Mouse (Mus musculus) liver, adult 2 months (tissue): ENCODE measurements around the gene Dock4. TPM values are rescaled to one million over a fixed set of nuclear protein-coding genes. Genes with fewer than 3 reads are reported as not detected.

Experiments used
- DNase-seq: peaks from one replicate; pipeline ENCODE4 v3.0.0-alpha.2; 2011; ENCODE audit warnings: low read depth, low spot score; ENCODE audit errors: extremely low read depth
- H3K27ac ChIP-seq: fragments of 200-500 bp; replicated peaks from 2 replicates; pipeline ENCODE4 v1.5.1; 2012; ENCODE audit warnings: low read depth, mild to moderate bottlenecking, control low read depth, inconsistent platforms, low read length; ENCODE audit not compliant: insufficient read depth
- H3K27me3 ChIP-seq: fragments of 200-500 bp; 2 replicates; pipeline ENCODE4 v1.6.1; 2012; ENCODE audit warnings: mild to moderate bottlenecking, moderate library complexity, low read length, inconsistent platforms; ENCODE audit not compliant: control insufficient read depth, insufficient read depth
- H3K36me3 ChIP-seq: fragments of 200-500 bp; 2 replicates; pipeline ENCODE4 v1.6.1; 2012; ENCODE audit warnings: low read length, inconsistent platforms; ENCODE audit not compliant: control insufficient read depth, insufficient read depth
- H3K4me1 ChIP-seq: fragments of 200-500 bp; 2 replicates; pipeline ENCODE4 v1.6.1; 2011; ENCODE audit warnings: low read length; ENCODE audit not compliant: control insufficient read depth, insufficient read depth
- H3K4me3 ChIP-seq: fragments of 200-500 bp; 2 replicates; pipeline ENCODE4 v1.5.1; 2011; ENCODE audit warnings: low read depth, mild to moderate bottlenecking, control low read depth, low read length, moderate library complexity; ENCODE audit not compliant: insufficient read depth
- H3K79me2 ChIP-seq: fragments of 200-500 bp; 2 replicates; pipeline ENCODE4 v1.6.1; 2012; ENCODE audit warnings: inconsistent platforms, mild to moderate bottlenecking, low read length, moderate library complexity; ENCODE audit not compliant: control insufficient read depth, insufficient read depth
- H3K9ac ChIP-seq: fragments of 200-500 bp; 2 replicates; pipeline ENCODE4 v1.6.1; 2012; ENCODE audit warnings: low read depth, mild to moderate bottlenecking, control low read depth, inconsistent platforms, low read length
- CTCF ChIP-seq: fragments of 200-500 bp; IDR thresholded peaks from 2 replicates; pipeline ENCODE4 v1.5.1; 2011; ENCODE audit warnings: low read depth, low read length, control low read depth
- POLR2A ChIP-seq: fragments of 200-500 bp; IDR thresholded peaks from 2 replicates; pipeline ENCODE4 v1.6.1; 2011; ENCODE audit warnings: low read length, control low read depth; ENCODE audit not compliant: insufficient read depth; ENCODE audit errors: extremely low read depth
- WGBS: fragments of 180-500 bp; shearing (Covaris S2); methylation state at CpG from one replicate; pipeline ENCODE4 v1.1.7; 2018; 5-methylcytosine and 5-hydroxymethylcytosine counted together
- polyA plus RNA-seq: library from polyadenylated mRNA; depleted of rRNA; stranded (reverse); fragments of >200 nt; gene quantifications from 2 replicates; pipeline ENCODE4 v1.2.3, GENCODE M21; 2012
- total RNA-seq: library from RNA; depleted of rRNA; stranded (reverse); fragments of >200 nt; gene quantifications from 2 replicates; pipeline ENCODE4 v1.2.3, GENCODE M21; 2014

Gene Dock4
- total and polyA plus RNA-seq, 2 experiments, result 5.9 to 26.8 TPM

GRCm38 (mm10) chr12:40464282-40464681 lies 18.5 kb downstream of the Dock4 start:
- Histone ChIP-seq H3K9ac (no peak overlapping the region), H3K36me3 (no peaks in the 10 kb centered on the region), H3K4me1 (peaks cover 9% of the 10 kb centered on the region), H3K27me3 (no peaks in the 10 kb centered on the region), H3K27ac (no peak overlapping the region), H3K79me2 (peaks cover 55% of the 10 kb centered on the region), H3K4me3 (no peak overlapping the region)
- WGBS, result 79% methylated on average over 6 of the region's 6 CpGs
- DNase-seq, result no peak
- TF ChIP-seq POLR2A (no peak), CTCF (no peak)

GRCm38 (mm10) chr12:40468235-40468634 lies 22.5 kb downstream of the Dock4 start:
- peak; percentile 37 for DNase-seq
- 75% methylated on average over 4 of the region's 4 CpGs for WGBS
- H3K79me2 ChIP-seq, result peaks cover 38% of the 10 kb centered on the region
- H3K4me3 ChIP-seq, result no peak overlapping the region
- TF ChIP-seq POLR2A, result no peak
- TF ChIP-seq CTCF, result no peak
- H3K9ac ChIP-seq, result no peak overlapping the region
- H3K36me3 ChIP-seq, result no peaks in the 10 kb centered on the region
- H3K4me1 ChIP-seq, result peaks cover 9% of the 10 kb centered on the region
- no peaks in the 10 kb centered on the region for H3K27me3 ChIP-seq
- H3K27ac ChIP-seq, result no peak overlapping the region

GRCm38 (mm10) chr12:40469009-40469408 lies 23.3 kb downstream of the Dock4 start:
- Histone ChIP-seq H3K4me3 (no peak overlapping the region), H3K27me3 (no peaks in the 10 kb centered on the region), H3K9ac (no peak overlapping the region), H3K36me3 (no peaks in the 10 kb centered on the region), H3K79me2 (peaks cover 36% of the 10 kb centered on the region), H3K27ac (no peak overlapping the region), H3K4me1 (peaks cover 9% of the 10 kb centered on the region)
- DNase-seq, result no peak
- TF ChIP-seq POLR2A (no peak), CTCF (no peak)
- WGBS, result 69% methylated on average over 5 of the region's 5 CpGs

- WGBS, result 69% methylated on average over 11 of the region's 11 CpGs
- H3K36me3 ChIP-seq, result no peaks in the 10 kb centered on the region
- H3K4me3 ChIP-seq, result peak overlapping the region; percentile 9; the same call in 1 of the 2 replicates
- TF ChIP-seq CTCF (no peak), POLR2A (no peak)
- no peak overlapping the region for H3K9ac ChIP-seq
- peaks cover 29% of the 10 kb centered on the region; the same call in 1 of the 2 replicates for H3K79me2 ChIP-seq
- H3K27ac ChIP-seq, result no peak overlapping the region
- no peak for DNase-seq
- H3K4me1 ChIP-seq, result peaks cover 3% of the 10 kb centered on the region; the same call in 1 of the 2 replicates
- H3K27me3 ChIP-seq, result no peaks in the 10 kb centered on the region
Observed at GRCm38 (mm10) chr12:40471649-40472399, 26.1 kb downstream of the Dock4 start.

GRCm38 (mm10) chr12:40473709-40474108 lies 28.0 kb downstream of the Dock4 start:
- Histone ChIP-seq H3K27me3 (no peaks in the 10 kb centered on the region), H3K27ac (no peak overlapping the region), H3K4me3 (no peak overlapping the region), H3K36me3 (no peaks in the 10 kb centered on the region), H3K4me1 (peaks cover 9% of the 10 kb centered on the region), H3K9ac (no peak overlapping the region), H3K79me2 (peaks cover 32% of the 10 kb centered on the region; the same call in 1 of the 2 replicates)
- WGBS, result 15% methylated on average over 2 of the region's 2 CpGs
- DNase-seq, result no peak
- TF ChIP-seq POLR2A (no peak), CTCF (no peak)
